Mouse (Mus musculus): ENCODE measurements at regions not wholly inside any gene's neighbourhood (a gene's known extent, or its start where the extent isn't known, plus 50 kb on each side); places are given as distances from the start of the nearest gene placed in this dataset.

DNA sequence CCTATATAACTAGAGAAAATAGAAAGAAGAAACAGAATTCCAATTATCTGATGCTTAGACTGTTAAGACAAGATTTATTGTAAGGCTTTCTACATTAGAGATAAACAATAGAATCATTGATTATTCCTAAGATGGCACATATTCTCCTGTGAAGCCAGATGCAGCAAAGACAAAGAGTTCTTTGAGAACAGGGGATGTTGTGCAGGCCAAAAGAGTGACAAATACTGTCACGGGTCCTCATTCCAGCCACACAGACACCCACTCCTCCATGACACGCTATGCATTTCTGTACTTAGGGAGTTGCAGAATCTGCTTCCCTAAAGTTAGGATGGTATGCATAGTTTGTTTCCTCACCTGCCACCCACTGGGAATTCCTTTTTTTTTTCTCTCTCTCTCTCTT lies 245.2 kb downstream of the Sv2b start:
- no peak for DNase-seq (ENCODE audit: low read depth)

DNA sequence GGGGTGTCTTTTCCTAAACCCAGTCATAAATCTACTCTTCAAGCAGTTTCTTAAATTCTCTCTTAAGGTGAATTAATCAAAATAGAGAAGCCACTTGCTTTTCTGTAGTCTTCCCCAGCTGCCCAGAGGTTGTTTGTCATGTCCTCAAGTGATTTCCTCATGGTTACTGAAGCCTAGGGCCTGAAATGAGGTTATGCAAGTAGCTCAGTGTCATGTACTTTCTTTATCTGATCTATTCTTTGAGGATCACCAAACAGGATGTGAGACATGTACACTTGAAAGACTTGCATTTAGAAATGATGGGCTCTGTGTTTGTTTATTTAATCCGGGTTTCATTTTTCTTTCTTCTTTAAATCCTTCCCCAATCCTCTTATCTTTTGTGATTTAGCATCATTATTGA lies 258.8 kb downstream of the Sv2b start:
- DNase-seq (ENCODE audit: low read depth): no peak

DNA sequence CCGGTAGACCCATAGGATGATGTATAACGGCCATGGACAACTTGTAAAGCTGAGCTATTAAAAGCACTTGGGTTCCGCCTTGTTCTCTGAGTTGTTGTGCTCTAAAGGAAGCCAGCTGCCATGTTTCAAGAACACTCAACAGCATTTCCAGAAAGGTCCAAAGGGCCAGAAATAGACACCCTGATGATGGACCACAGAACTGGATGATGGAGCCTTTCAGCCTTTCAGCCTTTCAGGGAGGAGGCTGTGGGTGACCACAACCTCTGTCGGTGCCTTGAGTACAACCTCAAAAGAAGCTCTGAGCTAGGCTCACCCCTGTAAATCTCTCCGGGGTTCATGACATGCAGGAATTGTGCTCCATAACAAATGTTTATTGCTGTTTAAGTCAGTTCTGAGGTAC lies 259.3 kb downstream of the Sv2b start:
- DNase-seq (ENCODE audit: low read depth): no peak

DNA sequence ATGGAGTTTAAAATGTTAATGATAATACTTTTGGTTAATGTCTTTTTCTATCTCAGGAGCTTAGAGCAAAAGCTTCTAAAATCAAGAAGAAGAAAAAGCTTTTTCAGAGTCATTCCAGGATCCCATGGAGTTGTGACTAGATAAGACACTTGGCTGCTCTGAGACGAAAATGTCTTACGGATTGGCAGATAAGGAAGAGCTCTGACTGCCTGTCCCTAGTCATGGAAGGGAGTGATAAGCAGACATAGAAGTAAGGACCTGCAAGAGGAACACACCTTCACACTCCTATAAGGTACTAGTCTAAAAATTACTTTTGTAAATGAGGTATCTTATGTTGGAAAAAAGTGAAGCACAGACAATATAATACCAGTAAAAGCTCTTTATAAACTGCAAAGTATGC lies 260.2 kb downstream of the Sv2b start:
- DNase-seq (ENCODE audit: low read depth): no peak

DNA sequence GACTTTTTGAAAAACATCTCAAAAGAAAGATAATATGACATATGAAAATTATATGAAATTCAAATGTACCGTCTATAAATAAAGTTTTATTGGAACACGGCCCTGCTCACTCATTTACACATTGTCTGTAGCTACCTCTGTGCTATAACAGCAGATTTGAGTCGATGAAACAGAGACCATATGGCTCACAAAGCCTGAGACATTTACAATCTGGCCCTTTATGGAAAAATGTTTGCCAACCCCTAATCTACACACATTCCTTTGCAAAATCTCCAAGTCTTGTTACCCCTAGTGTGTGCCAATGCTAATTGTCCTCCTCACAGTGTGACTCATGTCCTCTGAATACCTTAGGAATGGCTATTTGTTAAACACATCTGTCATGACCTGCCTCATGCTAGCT lies 261.2 kb downstream of the Sv2b start:
- no peak for DNase-seq (ENCODE audit: low read depth)

DNA sequence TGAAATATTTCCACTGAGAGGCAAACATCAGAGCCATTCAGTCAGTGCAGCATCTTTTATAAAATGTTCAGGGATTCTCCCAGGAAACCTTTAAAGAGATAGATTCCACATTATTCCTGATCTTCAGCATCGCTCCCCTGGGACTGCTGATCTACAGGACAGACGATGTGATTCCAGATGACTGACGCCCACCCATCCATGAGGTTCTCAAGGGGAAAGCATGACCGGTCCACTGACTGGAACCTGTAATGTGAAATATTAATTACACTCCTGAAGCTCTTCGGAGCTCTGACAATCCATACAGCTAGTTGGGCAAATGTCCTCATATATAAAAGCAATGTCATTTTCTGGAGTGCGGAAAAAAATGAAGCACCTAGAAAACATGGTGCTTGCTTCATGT lies 268.2 kb downstream of the Sv2b start:
- no peak for DNase-seq (ENCODE audit: low read depth)

DNA sequence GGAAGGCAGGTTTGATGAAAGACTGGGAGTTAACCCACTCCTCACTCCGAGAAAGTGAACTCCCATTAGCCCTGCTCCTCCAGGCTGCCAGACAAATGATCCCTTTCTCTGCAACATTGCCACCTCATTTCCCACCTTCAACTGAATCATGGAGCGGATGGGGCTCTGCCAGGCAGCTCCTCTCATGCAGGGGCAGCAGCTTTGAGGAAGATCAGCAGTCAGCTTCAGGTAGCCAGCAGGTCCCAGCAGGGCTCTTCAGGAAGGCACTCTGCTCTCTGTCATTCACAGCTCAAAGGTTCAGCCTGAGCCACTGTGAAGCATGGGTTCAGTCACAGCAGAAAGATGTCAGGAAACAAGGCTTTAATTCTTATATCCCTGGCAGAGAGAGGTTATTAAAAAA lies 282.9 kb downstream of the Sv2b start:
- no peak for DNase-seq (ENCODE audit: low read depth)

DNA sequence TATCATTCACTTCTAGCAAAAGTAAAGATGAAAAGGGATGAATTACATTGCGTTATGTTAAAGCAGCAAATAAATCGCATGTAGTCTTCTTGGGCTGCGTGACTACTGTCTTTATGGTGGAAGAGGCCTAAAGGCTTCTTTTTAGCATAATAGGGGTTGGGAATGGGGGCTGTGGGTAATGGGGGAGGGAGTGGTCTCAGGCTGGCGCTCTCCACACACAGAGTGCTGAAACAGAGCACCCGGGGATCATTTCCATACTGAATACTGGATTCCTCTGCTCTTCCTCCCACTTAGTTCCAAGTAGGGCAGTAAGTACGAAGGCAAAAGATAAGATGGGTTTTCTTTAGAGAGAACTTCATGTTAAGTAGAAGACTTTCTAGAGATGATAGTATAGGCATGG lies 287.1 kb downstream of the Sv2b start:
- no peak for DNase-seq (ENCODE audit: low read depth)

DNA sequence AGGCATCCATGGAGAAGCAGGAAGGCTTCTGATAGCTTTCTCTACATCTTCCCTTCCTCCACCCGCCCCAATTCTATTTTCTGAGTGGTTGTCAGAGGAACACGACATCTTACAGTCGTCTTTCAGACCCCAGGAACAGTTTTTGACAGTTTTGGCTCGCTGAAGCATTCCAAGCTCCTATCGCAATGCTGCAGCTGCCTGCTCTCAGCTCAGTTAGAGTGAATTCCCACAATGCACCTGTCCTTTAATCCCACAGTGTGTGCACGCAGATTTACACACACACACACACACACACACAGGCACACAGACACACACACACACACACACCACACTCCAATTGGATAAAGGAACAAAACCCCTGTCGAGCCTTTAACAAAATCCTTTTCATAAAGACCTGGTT lies 290.4 kb downstream of the Sv2b start:
- DNase-seq (ENCODE audit: low read depth): no peak

DNA sequence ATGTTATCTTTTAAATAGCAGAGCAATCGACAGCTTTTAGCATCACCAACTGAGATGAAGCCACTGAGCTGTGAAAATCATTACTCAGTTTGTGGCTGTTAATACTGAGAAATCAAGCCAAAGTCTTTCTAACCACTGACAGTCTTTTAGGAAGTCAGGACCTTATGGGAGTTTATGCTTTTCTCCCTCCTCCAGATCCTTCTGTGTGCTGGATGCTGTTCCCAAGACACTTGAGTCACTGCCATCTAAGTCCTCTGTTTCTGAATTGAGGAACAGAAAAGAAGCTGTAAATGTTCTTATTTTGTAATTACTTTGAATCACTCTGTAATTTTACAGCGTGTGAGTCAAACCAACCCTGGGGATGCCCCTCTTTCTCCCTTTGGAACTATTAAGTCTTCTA lies 300.6 kb downstream of the Sv2b start:
- DNase-seq (ENCODE audit: low read depth): no peak

DNA sequence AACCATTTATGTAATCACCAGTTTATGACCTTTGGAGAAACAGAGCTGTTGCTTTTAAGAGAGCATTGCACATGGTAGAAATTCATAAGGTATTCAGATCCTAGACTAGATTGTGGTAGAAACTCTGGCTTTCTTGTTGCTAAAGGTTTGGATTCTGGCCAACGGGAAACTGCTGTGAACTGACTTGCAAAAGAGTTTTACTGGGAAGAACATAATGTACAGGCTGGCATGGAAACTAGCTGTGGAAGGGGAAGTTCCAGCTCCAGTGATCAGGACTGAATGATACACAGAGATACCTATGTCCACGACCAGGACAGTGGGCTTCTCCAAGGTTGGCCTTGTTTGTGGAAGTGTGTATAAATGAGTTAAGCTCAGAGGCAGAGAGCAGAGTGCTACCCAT lies 318.9 kb downstream of the Sv2b start:
- no peak for DNase-seq (ENCODE audit: low read depth)

DNA sequence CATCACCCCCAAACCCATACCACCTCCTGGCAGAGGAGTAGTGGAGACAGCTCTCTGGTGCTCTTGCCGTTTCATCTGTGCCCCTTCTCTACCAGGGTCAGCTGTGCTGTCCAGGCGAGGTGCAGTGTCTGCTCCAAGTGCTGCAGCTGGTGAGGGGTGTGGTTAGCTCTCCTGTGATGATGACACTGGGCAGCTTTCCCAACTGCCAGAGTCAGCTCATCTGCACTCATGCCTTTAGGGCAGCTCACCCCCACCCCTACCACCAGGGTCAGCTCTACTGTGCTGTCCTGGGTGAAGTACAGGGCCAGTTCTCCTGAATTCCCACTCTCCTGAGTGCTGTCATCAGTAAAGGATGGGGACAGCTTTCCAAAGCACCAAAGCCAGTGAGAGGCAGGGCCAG lies 329.6 kb downstream of the Sv2b start:
- no peak for DNase-seq (ENCODE audit: low read depth)

DNA sequence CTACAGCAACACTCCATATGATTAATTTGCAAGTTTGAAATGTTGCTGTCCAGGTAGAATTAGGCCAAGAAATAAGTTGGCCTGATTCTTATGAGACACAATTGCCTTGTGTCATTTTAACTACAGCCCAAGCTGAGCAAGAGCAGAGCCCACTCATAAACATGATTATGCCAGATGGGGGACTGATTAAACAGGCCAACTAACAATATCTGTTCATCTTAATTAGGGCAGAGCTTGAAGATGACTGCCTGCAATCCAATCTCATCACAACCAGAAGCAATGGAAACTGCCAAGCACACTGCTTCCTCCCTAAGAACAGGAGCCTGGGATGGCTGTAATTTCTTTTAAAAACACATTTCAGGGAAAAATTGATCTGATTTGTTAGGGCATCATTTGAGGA lies 333.1 kb downstream of the Sv2b start:
- no peak for DNase-seq (ENCODE audit: low read depth)

DNA sequence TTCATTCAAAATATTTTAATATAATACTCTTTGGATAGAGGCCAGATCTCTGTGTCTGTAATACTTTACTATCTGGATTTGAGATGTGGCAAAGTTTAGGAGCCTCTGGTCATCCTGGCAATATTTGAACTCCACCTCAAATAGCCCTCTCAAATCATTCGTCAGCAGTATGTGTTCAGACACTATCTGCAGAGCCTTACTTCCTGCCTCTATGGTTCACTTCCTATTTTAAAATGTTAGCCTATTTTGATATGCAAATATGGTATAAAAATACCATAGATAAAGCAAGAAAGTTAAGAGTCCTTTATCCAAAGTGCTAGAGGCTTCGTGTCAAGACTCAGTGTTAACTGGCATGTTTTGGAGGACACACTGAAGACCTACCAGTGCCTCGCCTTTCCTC lies 334.6 kb downstream of the Sv2b start:
- no peak for DNase-seq (ENCODE audit: low read depth)

DNA sequence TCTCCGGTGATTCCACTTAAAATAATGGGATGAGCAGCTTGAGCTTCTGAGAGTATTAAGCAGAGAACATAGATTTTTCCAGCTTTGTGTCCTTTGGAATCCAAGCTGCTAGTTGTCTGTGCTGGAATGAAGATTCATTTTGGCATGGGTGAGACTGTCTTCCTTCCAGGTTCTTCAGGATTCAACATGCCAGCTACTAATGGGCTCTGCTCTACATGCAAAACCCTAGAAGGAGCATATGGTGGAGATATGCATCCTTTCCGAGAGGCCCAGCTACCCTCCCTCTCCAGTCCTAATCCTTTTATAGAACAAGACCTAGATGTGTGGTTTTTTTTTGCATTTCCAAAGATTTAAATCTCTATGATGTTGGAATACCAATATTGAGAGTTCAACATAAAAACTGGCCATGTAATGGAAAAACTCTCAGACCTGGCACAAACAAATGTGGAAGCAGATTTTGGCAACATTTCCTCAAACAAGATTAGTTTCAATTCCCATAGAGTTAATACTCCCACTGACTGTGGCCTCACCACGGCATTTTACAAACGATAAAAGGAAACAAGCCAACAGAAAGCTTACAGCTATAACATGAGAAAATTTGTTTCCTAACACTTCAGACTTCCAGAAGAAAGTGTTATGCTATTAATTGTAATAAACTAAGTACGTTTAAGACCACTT lies 364.5 kb downstream of the Sv2b start:
- no peak for DNase-seq (ENCODE audit: low read depth)

DNA sequence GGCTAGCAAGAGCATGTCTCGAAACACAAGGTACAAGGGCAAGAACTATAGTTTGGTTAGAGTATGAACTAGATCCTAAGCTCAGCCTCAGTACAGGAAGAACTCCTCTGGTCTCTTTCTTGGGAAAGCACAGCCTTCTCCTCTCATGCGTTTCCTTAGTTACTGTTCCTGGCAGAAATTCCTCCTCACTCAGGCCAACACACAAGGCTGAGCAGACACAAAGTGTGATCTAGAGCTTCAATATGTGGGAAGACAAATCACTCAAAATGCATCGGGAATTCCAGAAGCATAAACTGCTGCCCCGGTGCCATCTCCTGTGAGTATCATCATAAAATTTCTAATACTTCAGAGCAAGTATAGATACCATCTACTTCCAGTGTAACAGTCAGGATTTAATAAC lies 366.1 kb downstream of the Sv2b start:
- no peak for DNase-seq (ENCODE audit: low read depth)

DNA sequence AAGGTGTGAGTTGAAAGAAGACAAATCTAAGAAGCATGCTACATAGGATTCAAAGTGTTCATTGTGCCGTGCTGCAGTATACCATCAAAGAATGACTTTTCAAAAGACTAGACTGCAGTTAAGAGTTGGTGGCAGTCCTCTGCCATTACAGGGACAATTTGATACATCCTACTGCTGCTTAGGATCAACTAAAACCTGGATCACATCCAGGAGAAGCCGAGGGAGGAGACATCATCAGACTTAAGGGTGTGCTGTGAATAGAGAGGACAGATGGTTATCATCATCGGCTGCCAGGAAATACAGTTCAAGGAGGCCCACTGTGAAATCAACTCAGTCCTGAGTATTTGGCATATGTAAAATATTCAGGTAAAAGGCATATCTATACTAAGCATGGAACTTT lies 366.9 kb downstream of the Sv2b start:
- DNase-seq (ENCODE audit: low read depth): no peak

DNA sequence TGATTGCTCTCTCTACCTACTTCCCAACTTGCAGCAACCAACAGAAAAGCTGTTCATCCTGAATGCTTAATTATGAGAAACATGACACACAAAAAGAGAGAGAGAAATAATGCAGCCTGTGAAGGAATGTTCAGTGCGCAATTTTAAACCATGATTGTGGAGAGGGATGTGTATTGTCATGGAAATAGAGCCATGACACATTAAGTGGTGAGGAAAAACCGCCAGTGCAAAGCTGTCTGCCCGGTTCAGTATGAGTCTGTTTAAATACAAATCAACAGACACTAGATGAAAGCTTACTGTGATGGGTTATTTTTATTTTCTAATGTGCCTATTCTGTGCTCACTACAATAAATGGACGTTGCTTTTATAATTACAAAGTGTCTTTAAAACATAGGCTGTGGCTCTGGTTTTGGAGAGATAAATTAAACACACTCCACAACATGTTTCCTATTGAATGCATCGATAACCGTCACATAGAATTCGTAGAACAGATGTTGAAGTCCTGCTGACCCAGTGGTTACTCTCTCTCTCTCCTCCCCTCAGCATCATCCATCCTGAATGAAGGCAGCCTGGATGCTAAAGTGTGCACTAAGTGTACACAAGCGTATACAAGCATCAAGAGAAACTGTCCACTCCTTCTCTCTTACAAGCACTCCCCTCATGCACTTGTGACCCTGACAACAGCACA lies 374.7 kb upstream of the Slco3a1 start:
- DNase-seq (ENCODE audit: low read depth): no peak

DNA sequence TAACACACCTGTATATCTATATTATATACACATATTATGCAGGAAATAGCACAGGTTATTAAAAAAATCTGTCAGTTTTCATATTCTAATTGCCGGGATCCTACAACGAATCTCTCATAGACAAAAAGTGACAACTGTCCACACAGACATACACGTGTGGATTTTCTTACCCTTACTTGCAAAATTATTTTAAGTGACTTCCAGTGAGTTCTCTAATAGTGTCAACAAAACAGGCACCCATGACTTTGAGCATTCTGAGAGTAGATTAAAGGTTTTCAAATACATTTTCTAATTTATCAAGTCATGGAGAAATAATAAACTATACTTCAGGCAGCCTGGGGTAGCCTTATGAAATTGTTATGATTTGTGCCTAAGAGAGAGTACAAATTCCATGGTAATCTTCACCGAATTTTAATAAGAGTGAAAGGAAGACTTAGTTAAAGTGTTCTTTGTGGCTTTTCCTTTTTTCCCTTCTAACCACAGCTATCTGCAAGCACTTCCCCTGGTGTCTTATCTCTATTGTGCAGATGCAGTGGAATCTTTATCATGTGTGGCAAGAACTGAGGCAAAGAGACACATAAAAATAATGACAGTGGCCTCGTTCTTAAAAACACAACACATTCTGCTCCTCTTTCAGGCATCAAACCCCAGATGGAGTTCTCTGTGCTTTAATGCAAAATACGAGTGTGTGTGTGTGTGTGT lies 373.8 kb upstream of the Slco3a1 start:
- DNase-seq (ENCODE audit: low read depth): no peak

DNA sequence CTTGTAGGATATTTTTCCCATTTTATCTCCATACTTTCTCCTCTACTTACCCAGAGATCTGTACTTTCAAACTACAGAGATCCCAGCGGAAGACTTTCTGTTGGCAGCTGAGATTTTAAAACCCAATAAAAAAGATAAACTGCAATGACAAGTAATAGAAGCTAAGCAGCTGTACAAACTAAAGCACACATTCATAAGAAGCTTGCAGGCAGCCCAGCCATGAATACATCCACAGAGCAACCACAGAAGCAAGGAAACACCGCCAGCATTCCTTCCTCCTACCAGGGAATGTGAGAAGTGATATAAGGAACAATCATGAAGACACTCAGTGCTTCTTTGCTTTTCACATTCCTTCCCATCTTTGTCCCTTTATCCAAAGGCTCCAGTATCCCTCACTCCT lies 372.1 kb upstream of the Slco3a1 start:
- no peak for DNase-seq (ENCODE audit: low read depth)

DNA sequence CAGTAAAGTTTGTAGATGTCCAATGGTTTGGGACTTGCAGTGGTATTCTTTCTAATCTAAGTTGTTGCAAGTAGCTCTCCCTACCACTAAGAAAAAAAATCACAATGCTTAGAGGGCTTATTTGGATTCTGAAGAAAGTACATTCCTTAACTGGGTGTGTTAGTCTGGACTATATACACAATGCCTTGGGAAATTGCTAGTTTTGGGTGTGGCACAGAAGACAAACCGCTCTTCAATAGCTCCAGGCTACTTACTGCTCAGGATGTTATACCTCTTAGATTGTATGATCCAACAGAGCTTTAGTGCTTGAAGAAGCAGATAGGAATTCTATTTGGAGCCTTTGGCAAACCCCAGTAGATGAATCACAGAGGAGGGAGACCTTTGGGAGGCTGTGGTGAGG lies 369.6 kb upstream of the Slco3a1 start:
- DNase-seq (ENCODE audit: low read depth): no peak

DNA sequence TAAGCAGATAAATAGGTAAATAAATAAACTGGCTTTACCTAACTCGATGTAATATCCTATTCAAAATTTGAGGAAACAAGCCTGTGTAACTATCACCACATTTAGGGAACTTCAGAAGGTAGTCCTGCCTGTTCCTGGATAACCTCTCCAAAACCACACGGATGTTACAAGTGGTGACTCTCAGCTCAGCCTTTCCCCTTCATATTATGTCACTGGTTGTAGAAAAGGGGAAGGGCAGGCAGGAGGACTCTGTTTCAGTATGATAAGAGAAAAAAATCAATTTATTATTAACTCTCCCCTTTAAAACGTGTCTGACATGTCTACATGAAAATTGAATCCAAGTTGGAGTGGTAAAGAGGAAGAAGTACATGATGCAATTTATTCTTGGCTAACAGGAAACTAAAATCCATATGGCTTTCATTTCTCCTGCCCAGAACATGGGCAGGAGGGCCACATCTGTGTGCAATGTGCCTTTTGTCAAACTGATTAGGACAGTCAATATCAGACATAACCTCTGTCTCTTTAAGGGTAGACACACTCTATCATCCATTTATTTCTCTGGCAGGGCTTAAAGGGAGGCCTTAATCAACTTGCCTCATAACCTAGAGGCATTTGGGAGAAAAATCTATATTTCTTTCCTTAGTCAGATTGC lies 353.9 kb upstream of the Slco3a1 start:
- no peak for DNase-seq (ENCODE audit: low read depth)

DNA sequence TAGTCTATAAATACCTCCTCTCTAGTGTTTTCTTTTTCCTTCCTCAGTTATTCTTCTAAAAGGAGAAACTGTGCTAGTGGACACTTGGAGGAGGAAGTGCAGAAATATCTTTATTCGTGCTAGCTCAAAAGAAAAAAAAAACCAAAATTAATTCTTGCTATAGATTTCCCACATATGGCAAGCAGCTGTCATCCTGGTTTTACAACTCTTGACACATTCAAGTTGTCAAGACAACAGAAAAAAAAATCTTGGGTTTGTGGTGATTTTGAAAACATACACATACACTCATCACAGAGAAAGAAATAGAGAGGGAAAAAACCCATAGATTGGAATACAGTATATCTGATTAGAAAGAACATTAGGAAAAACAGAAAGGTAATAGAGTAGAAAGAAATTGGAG lies 352.8 kb upstream of the Slco3a1 start:
- DNase-seq (ENCODE audit: low read depth): no peak

All from fibroblast of lung, adult 2 months (primary cell).